Mouse (Mus musculus) c-Kit-negative CD71-positive TER-119-positive erythroid progenitor cells, embryonic 14.5 days (primary cell): ENCODE results near the gene Sox13.

Experiments
- DNase-seq: peaks from one replicate; pipeline ENCODE4 v3.0.0-alpha.2; 2013; ENCODE audit warnings: low read depth, low spot score

The Sox13 gene

DNA sequence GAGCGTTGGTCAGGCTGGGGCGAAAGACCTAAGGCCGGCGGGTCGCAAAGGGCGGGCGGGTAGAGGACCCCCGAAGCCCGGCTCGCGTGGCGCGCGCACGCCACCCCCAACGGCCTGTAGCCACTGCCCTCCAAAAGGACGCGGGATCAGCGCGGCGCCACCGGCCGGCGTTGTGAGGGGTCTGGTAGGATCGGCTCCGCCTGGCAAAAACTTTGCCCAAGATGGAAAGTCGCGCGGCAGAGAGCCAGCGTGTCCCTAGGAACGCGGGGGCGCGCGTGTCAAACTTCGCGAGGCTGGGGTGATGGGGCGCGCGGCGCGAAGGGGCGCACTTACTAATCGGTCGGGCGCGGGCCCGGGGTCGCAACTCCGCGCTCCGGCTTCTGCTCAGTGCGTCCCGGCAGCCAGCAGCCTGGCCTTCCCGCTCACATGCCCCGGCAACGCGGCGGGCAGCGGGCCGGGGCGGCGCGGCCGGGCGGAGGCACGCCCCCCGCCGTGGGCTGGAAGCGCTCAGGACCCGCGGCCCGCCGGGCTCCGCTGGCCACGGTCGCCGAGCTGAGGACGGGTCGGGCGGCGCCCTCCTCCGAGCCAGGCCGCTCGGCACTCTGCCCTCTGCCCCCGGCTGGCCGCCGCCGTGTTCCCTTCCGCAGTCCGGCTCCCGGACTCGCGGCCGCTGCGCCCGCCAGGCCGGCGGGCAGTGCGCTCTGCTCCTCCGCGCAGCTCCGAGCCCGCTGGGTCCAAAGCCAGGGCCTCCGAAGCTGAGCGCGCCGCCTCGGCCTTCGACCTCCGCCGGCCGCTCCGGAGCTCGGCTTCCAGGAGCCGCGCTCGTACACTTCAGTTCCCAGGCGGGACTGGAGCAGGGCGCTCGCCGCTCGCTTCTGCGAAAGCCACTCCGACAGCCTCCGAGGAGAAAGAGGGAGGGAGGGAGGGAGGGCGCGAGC lies at the start of gene Sox13:
Gene Sox13, minus strand, starts transcription at position 835 of the 938 bp plus-strand sequence.
- no peak for DNase-seq

DNA sequence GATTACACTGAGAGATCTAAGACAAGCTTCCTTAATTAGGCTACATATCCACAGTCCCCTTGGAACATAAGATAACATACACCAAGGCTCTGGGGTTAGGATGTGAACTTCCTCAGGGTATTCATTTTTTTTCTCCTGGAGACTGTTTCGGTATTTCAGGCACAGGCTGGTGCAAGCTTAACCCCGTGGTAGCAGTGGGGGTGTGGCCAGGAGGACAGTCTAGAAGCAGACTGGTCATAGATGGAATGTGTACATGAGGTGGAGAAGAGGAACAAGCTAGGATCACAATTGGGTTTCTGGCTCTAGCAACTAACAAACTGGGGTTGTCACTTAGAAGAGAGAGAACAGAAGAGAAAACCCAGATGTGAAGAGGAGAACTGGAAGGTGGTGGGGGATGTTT lies 47.4 kb upstream of the Sox13 start:
- DNase-seq = no peak

DNA sequence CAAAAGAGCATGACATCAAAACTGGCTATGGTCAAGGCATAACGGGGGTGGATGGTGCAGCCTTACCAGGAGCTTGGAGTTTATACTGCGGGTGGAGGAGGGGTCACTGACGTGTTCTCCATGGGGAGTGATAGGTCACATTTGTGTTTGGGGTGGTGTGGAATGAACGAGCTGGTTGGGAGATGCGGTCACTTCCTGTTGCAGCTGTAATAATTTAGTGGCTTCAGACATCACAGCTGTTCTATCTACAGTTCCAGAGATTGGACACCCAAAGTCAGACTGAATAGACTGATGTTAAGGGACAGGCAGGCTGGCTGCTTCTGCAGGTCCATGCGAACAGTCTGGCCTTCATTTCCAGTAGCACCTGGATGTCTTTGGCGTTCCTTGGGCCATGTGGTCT lies 46.9 kb upstream of the Sox13 start:
- no peak for DNase-seq

- DNase-seq = no peak
Measured at GRCm38 (mm10) chr1:133470242-133471025, 46.3 kb upstream of the Sox13 start.

- no peak for DNase-seq
Measured at GRCm38 (mm10) chr1:133469213-133469612, 45.0 kb upstream of the Sox13 start.

DNA sequence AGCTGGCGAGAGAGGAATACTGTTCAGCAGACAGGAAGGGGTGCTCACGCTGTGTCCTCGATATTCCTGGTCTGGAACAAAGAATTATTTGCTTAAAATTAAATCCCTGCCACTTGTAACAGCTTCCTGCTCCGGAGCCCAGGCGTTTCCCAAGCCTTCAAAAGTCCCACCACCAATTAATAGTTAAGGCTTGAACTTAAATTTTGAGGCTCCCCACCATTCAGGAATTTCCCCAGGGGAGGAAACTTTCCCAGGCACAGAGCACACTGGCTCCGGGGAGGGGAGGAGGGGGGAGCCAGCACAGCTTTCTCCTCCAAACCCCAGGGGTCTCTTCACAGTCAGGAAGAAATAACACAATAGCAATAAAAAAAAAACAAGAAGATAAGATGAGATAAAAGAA lies 44.6 kb upstream of the Sox13 start:
- DNase-seq = no peak

DNA sequence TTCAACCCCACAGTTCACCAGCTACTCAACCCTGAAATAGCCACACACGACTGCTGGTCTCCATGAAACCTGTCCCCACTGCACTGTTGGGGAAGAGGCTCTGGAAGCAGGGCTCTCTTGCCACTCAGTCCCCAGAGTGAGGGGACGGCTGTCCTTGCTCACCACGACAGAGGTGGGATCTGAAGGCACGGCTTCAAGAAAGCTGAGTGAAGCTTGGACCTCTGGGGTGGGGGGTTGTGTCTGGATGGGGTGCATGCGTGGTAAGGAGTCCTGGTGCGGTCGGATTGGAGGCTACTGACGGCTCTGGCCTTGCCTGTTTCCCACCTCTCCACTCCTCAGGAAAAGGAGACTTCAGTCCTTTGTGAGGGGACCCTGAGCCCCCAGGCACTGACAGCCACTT lies 43.7 kb upstream of the Sox13 start:
- DNase-seq = no peak

DNA sequence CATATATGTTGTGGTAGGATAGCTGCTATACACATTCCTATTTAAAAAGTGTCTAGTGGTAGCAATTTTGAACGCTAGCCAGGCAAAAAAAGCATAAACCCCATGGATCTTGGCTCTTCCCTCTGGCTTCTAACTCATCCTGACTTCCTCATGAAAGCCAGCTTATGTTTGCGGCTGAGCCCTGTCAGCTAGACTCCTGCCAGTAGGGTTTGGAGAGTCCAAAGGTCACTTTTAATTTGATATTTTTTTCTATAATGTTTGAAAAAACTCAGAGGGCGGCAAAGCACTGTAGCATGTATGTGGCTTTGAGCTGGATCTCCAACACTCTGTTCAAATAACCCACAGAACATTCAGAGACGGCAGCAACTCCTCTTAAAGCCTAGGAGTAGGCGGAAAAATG lies 39.0 kb upstream of the Sox13 start:
- no peak for DNase-seq

DNA sequence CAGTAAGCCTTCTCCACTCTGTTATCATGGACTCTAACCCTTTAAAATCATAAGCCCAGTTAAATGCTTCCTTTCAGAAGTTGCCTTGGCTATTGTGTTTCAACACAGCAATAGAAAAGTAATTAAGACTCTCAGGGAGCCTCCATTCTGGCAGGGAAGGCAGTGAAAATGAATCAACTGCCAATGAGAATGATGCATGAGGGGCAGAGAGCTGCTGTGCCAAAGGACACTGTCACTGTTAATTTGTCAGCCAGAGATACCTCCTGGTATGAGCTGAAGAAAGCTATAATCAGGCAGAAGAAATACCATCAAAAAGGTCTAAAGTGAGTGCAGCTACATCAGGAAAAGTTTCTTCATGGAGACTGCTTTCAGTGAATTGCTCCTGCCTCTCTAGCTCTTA lies 36.8 kb upstream of the Sox13 start:
- no peak for DNase-seq

DNA sequence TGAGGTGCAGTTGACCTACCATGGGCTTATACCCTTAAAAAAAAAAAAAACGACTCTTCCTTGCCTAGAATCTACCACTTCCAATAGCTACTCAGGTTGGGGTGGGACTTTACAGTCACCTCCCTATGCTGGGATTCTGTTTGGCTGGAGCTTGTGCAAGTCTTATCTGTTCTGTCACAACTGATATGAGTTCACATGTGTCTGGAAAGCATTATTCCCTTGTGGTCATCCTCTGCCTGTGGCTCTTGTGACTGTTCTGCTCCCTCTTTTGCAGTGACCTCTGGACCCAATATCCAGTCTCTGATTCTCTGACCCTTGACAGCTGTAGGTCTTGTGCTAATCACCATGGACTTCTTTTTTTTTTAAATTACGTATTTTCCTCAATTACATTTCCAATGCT lies 31.9 kb upstream of the Sox13 start:
- no peak for DNase-seq

GRCm38 (mm10) chr1:133452564-133453165 lies 28.5 kb upstream of the Sox13 start:
- no peak for DNase-seq

DNA sequence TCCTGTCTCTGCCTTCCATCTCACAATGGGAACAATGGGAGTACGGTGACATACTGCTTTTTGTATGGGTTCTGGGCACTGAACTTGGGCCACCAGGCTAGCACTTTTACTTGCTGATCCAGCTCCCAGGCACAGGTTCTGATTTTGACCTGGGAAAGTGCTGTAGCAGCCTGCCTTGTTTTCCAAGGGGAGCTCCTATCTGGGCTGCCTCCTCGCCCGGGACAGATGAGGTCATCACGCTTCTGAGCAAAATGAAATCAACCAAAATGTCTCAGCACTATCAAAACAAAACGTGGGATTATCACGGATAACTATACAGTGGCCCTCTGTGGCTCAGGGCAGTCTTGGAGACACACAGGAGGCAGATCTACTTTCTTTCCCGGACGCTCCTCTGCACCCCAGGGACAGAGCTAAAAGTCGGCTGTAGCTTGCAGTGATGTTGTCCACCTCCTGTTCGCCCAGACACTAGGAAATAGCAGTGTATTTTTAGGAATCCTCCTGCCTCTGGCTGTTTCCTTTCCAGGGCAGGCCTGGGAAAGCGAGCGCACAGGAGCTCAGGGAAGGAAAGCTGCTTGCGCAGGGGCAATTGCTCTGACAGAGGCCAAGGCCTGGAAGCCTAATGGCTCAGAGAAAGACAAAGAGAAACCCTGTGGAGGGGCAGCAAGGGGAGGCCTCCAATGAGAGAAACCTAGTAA lies 27.8 kb upstream of the Sox13 start:
- no peak for DNase-seq

DNA sequence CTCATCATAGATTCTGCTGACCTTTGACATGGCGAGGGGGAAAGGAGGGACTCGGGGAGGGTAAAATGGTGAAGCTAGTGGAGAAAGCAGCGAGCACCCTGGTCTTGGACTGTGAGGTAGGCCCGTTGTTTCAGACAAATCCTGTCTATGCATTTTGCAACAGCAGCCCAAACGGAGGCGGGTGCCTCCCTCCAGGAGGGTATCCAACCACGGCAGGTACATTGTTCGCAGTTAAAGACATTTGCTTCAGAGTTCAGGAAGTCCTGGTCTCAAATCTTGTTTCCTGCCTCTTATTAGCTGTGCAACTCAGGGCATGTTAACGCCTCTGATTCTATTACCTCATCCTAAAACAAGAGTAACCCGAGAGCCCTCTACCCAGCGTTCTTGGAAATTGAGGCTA lies 26.8 kb upstream of the Sox13 start:
- DNase-seq = no peak

- no peak for DNase-seq
Measured at GRCm38 (mm10) chr1:133448351-133448931, 24.3 kb upstream of the Sox13 start.

- DNase-seq = no peak
Measured at GRCm38 (mm10) chr1:133446291-133446690, 22.1 kb upstream of the Sox13 start.

DNA sequence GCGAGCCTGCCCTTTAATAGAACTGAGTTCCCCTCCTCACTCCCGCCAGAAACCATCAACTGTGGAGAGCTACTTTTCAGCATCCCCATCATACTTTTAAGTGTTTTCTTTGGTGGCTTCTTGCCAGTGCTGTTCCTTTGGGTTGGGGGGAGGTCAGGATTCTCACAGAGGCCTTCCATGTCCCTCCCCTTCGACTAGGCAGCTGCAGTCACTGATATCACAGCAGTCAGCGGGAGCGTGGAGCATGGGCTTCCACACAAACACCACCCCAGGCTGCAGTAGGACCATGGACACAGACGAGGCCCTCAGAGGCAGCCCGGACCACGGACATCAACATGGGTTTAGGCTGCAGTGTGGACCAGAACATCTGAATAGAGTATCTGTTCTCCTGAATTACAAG lies 20.1 kb upstream of the Sox13 start:
- no peak for DNase-seq

- DNase-seq = no peak
Measured at GRCm38 (mm10) chr1:133437916-133438683, 13.9 kb upstream of the Sox13 start.

DNA sequence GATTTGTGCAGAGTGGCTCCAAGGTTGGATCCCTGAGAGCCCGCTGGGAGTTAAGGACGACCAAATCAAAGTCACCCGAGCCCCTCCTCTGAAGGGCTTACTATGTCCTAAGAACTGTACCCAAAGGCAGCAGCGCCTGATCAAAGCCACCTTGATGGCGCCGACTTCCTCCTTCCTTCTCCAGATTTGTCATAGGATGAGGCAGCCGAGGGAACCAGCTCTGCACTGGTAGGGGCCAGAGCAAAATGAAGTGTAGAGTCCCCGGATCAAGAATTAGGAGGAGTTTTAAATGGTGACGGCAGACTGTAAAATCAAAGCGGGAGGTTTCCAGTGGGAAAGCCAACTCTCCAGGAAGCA lies 10.6 kb upstream of the Sox13 start:
- no peak for DNase-seq

- no peak for DNase-seq
Measured at GRCm38 (mm10) chr1:133434018-133434755, 10.0 kb upstream of the Sox13 start.

DNA sequence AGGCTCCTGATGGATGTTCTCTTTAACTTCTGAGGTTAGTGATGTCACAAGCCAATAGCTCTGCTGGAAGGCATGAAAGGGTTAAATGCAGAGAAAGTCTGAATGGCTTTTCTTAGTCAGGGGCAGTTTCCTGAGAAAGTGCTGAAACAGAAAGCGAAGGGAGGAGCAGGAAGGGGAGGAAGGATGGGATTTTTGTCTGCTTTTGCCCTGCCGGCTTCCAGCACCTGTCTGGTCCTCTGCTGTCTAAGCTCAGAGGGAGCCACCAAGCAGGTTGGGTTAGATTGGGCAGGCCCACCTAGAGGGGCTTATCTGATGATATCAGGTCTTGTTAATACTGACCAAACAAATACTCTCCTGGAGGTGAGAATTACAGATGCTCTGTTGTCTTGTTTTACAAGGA lies 8.4 kb upstream of the Sox13 start:
- no peak for DNase-seq
